Mouse (Mus musculus) left cerebral cortex, postnatal 25 days (tissue): ENCODE data around the gene Rpf2. TPM values are rescaled to one million over a fixed set of nuclear protein-coding genes. Genes with fewer than 3 reads are reported as not detected.
A peak's percentile ranks its signal among the peaks of the same experiment; 100 is the strongest.

Experiments
- DNase-seq, 2 experiments: peaks; one replicate each; pipeline ENCODE4 v3.0.0; 2022; ENCODE audit warnings: low spot score in 2 of 2, mixed read lengths in 1 of 2
- intact Hi-C: fragments of 180-260 bp; cut with DNase I; formaldehyde crosslinking; loops from one replicate; pipeline ENCODE4 v1.15.1; 2025
- total RNA-seq, 2 experiments: library from RNA; stranded (reverse); gene quantifications; 2 replicates each; pipeline ENCODE4 v1.2.3; 2021

Rpf2 gene
- total RNA-seq, 2 experiments from 2014 or later: 19.6 to 22.8 TPM

GRCm38 (mm10) chr10:40185956-40186355, 60.9 kb downstream of the Rpf2 start:
- intact Hi-C loops: no loop called here
- DNase-seq: no peak

- intact Hi-C loops: no loop called here
- DNase-seq: no peak
These were observed 66.8 kb downstream of the Rpf2 start for GRCm38 (mm10) chr10:40180011-40180410.

DNA sequence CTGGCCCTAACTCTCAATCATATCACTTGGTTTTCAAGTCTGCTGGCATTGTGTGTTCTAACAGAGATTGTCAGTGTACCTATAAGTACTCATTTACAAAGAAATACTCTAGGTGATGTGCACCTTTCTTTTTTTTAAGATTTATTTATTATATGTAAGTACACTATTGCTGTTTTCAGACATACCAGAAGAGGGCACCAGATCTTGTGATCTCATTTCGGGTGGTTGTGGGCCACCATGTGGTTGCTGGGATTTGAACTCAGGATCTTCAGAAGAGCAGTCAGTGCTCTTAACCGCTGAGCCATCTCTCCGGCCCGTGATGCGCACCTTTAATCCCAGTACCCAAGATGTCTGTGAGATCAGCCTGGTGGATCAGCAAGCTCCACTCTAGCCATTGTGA, 67.7 kb downstream of the Rpf2 start:
- no peak for DNase-seq
- intact Hi-C loops: no loop called here

DNA sequence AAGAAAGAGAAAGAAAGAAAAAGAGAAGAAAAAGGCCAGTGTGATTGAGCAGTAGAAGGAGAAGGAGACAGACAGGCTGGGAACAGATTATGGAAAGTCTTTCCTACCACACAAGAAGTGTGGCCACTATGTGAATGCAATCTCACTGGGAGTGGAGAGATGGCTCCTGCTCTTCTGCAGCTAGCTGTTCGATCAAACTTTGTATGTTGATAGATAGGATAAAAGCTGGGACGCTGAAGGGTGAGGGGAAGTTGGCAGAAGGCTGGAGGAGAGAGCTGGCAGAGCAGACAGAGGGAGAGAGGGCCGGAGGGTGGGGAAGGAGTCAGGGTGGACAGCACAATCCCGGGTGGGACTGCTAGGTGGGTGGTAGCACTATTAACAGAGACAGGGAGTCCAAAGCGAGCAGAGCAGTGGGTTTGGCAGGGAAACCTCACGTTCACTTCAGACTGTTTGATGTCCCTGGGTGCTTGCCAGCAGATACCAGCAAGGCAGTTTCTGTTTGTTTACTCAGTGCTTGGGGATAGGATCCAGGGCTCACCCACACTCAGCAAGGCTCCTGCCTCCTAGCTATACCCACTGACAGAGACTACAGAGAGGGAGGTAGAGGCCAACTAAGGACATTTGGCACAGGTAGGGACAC, 69.4 kb downstream of the Rpf2 start:
- DNase-seq: peak; percentile 18 to 54
- intact Hi-C loops: no loop called here

Other genes with a start within 250 kb of the Rpf2 start
- gene Mfsd4b1, start 221.8 kb downstream of the Rpf2 start, total RNA-seq: under 1 TPM; 0.57 to 0.87 TPM
- gene Slc16a10, start 104.8 kb downstream of the Rpf2 start, total RNA-seq: 1 to 10 TPM; 2.5 to 3.4 TPM
- gene Gtf3c6, start 11.1 kb upstream of the Rpf2 start, total RNA-seq: 10 to 100 TPM; 22.6 to 24.5 TPM
- 10 to 100 TPM; 79.3 to 82.0 TPM for gene Amd1, start 55.1 kb upstream of the Rpf2 start, total RNA-seq
- gene Cdk19, start 92.5 kb upstream of the Rpf2 start, total RNA-seq: 10 to 100 TPM; 48.3 to 50.8 TPM